Mouse (Mus musculus) forebrain, embryonic 11.5 days (tissue): ENCODE results near the gene Lin7a. TPM values are rescaled to one million over a fixed set of nuclear protein-coding genes. Genes with fewer than 3 reads are reported as not detected.

Experiments
- ATAC-seq: fragments of 200-750 bp; cut with Nextera tagmentation; replicated peaks from 2 replicates; pipeline ENCODE4 v1.8.0; 2017; ENCODE audit warnings: moderate TSS enrichment; ENCODE audit not compliant: low FRiP score
- DNase-seq: peaks from one replicate; pipeline ENCODE4 v3.0.0-alpha.2; 2017; ENCODE audit warnings: low spot score
- H3K27ac ChIP-seq: fragments of 300-500 bp; sonication (generic); 2 replicates; pipeline ENCODE4 v1.5.1; 2014; ENCODE audit warnings: low read depth, low read length
- H3K27me3 ChIP-seq: fragments of 300-500 bp; sonication (generic); 2 replicates; pipeline ENCODE4 v1.6.1; 2014; ENCODE audit warnings: mild to moderate bottlenecking, low read length, mixed read lengths; ENCODE audit not compliant: control insufficient read depth, insufficient read depth
- H3K36me3 ChIP-seq: fragments of 300-500 bp; sonication (generic); 2 replicates; pipeline ENCODE4 v1.6.1; 2014; ENCODE audit warnings: mild to moderate bottlenecking, low read length, moderate library complexity, mixed read lengths; ENCODE audit not compliant: control insufficient read depth, insufficient read depth
- H3K4me1 ChIP-seq: fragments of 300-500 bp; sonication (generic); replicated peaks from 2 replicates; pipeline ENCODE4 v1.6.1; 2014; ENCODE audit warnings: low read length, mixed read lengths; ENCODE audit not compliant: control insufficient read depth, insufficient read depth
- H3K4me2 ChIP-seq: fragments of 300-500 bp; sonication (generic); 2 replicates; pipeline ENCODE4 v1.6.1; 2014; ENCODE audit warnings: low read depth, mild to moderate bottlenecking, low read length, moderate library complexity, mixed read lengths; ENCODE audit not compliant: severe bottlenecking
- H3K4me3 ChIP-seq: fragments of 300-500 bp; sonication (generic); 2 replicates; pipeline ENCODE4 v1.5.1; 2014; ENCODE audit warnings: low read depth, low read length
- H3K9ac ChIP-seq: fragments of 300-500 bp; sonication (generic); 2 replicates; pipeline ENCODE4 v1.6.1; 2014; ENCODE audit warnings: low read length
- H3K9me3 ChIP-seq: fragments of 300-500 bp; sonication (generic); 2 replicates; pipeline ENCODE4 v1.6.1; 2016; ENCODE audit warnings: low read length, mixed read lengths; ENCODE audit not compliant: control insufficient read depth
- WGBS: fragments of 180-500 bp; shearing (Covaris S2); extraction: QIAGEN DNeasy Blood & Tissue Kit; methylation state at CpG from one replicate; pipeline ENCODE4 v1.1.7; 2014; 5-methylcytosine and 5-hydroxymethylcytosine counted together
- polyA plus RNA-seq: library from polyadenylated mRNA; unstranded; fragments of >200 nt; fragmentation: Nextera tagmentation; extraction: Ambion mirVana; gene quantifications from 2 replicates; pipeline ENCODE4 v1.2.1, GENCODE M21; 2014

Lin7a gene
- polyA plus RNA-seq, 1 experiment from 2014 or later, result 3.6 TPM

- H3K36me3 ChIP-seq, result no peaks in the 10 kb centered on the region
- no peak overlapping the region for H3K4me2 ChIP-seq
- no peak overlapping the region for H3K27ac ChIP-seq
- 88% methylated on average over 6 of the region's 6 CpGs for WGBS
- no peaks in the 10 kb centered on the region for H3K4me1 ChIP-seq
- no peak overlapping the region for H3K4me3 ChIP-seq
- no peaks in the 10 kb centered on the region for H3K27me3 ChIP-seq
- no peaks in the 10 kb centered on the region for H3K9me3 ChIP-seq
- DNase-seq, result no peak
- H3K9ac ChIP-seq, result no peak overlapping the region
- no peak for ATAC-seq
Measured at GRCm38 (mm10) chr10:107247001-107247670, 24.4 kb upstream of the Lin7a start.

GRCm38 (mm10) chr10:107248481-107248880, 23.0 kb upstream of the Lin7a start:
- Histone ChIP-seq H3K4me2 (no peak overlapping the region), H3K4me3 (no peak overlapping the region), H3K9me3 (no peaks in the 10 kb centered on the region), H3K27me3 (no peaks in the 10 kb centered on the region), H3K9ac (no peak overlapping the region), H3K27ac (no peak overlapping the region), H3K36me3 (no peaks in the 10 kb centered on the region), H3K4me1 (no peaks in the 10 kb centered on the region)
- WGBS, result 86% methylated on average over 8 of the region's 8 CpGs
- DNase-seq (no peak), ATAC-seq (no peak)

GRCm38 (mm10) chr10:107249056-107249455, 22.4 kb upstream of the Lin7a start:
- H3K9me3 ChIP-seq, result no peaks in the 10 kb centered on the region
- H3K4me3 ChIP-seq, result no peak overlapping the region
- WGBS, result 92% methylated on average over 7 of the region's 7 CpGs
- H3K27ac ChIP-seq, result no peak overlapping the region
- no peak for DNase-seq
- no peak for ATAC-seq
- H3K27me3 ChIP-seq, result no peaks in the 10 kb centered on the region
- no peaks in the 10 kb centered on the region for H3K4me1 ChIP-seq
- no peak overlapping the region for H3K4me2 ChIP-seq
- H3K9ac ChIP-seq, result no peak overlapping the region
- H3K36me3 ChIP-seq, result no peaks in the 10 kb centered on the region

GRCm38 (mm10) chr10:107249606-107250186, 21.8 kb upstream of the Lin7a start:
- Histone ChIP-seq H3K27me3 (no peaks in the 10 kb centered on the region), H3K9me3 (no peaks in the 10 kb centered on the region), H3K4me2 (no peak overlapping the region), H3K27ac (no peak overlapping the region), H3K4me1 (no peaks in the 10 kb centered on the region), H3K36me3 (no peaks in the 10 kb centered on the region), H3K4me3 (no peak overlapping the region), H3K9ac (no peak overlapping the region)
- WGBS, result 82% methylated on average over 5 of the region's 5 CpGs
- no peak for ATAC-seq
- DNase-seq, result no peak

GRCm38 (mm10) chr10:107250346-107251210, 20.9 kb upstream of the Lin7a start:
- Histone ChIP-seq H3K4me3 (no peak overlapping the region), H3K4me2 (no peak overlapping the region), H3K27ac (no peak overlapping the region), H3K27me3 (no peaks in the 10 kb centered on the region), H3K4me1 (no peaks in the 10 kb centered on the region), H3K36me3 (no peaks in the 10 kb centered on the region), H3K9ac (no peak overlapping the region), H3K9me3 (no peaks in the 10 kb centered on the region)
- WGBS, result 78% methylated on average over 7 of the region's 7 CpGs
- no peak for ATAC-seq
- DNase-seq, result no peak

GRCm38 (mm10) chr10:107251271-107251670, 20.2 kb upstream of the Lin7a start:
- H3K36me3 ChIP-seq, result no peaks in the 10 kb centered on the region
- no peak overlapping the region for H3K4me3 ChIP-seq
- no peak overlapping the region for H3K9ac ChIP-seq
- no peaks in the 10 kb centered on the region for H3K4me1 ChIP-seq
- H3K4me2 ChIP-seq, result no peak overlapping the region
- H3K9me3 ChIP-seq, result no peaks in the 10 kb centered on the region
- no peaks in the 10 kb centered on the region for H3K27me3 ChIP-seq
- DNase-seq (no peak), ATAC-seq (no peak)
- 74% methylated on average over 2 of the region's 2 CpGs for WGBS
- H3K27ac ChIP-seq, result no peak overlapping the region

GRCm38 (mm10) chr10:107251801-107252502, 19.5 kb upstream of the Lin7a start:
- WGBS, result 85% methylated on average over 2 of the region's 2 CpGs
- Histone ChIP-seq H3K4me1 (no peaks in the 10 kb centered on the region), H3K36me3 (no peaks in the 10 kb centered on the region), H3K9ac (no peak overlapping the region), H3K9me3 (no peaks in the 10 kb centered on the region), H3K27me3 (no peaks in the 10 kb centered on the region), H3K4me3 (no peak overlapping the region), H3K27ac (no peak overlapping the region), H3K4me2 (no peak overlapping the region)
- DNase-seq, result no peak
- no peak for ATAC-seq

GRCm38 (mm10) chr10:107252503-107252815, 19.0 kb upstream of the Lin7a start:
- WGBS, result 93% methylated on average over 3 of the region's 3 CpGs

More at GRCm38 (mm10) chr10:107252503-107252815, 19.0 kb upstream of the Lin7a start:
- ATAC-seq (no peak), DNase-seq (no peak)
- H3K4me3 ChIP-seq, result no peak overlapping the region
- no peak overlapping the region for H3K4me2 ChIP-seq
- no peaks in the 10 kb centered on the region for H3K4me1 ChIP-seq
- H3K9me3 ChIP-seq, result no peaks in the 10 kb centered on the region
- no peaks in the 10 kb centered on the region for H3K36me3 ChIP-seq
- no peak overlapping the region for H3K9ac ChIP-seq
- no peaks in the 10 kb centered on the region for H3K27me3 ChIP-seq
- no peak overlapping the region for H3K27ac ChIP-seq
